Mouse (Mus musculus): ENCODE measurements around the gene 4933427D14Rik. TPM values are rescaled to one million over a fixed set of nuclear protein-coding genes. Genes with fewer than 3 reads are reported as not detected.

Gene 4933427D14Rik
- polyA plus RNA-seq, 1 experiment from 2014 or later: 6.9 TPM

GRCm38 (mm10) chr11:72123531-72123930, 83.7 kb downstream of the 4933427D14Rik start:
- ATAC-seq (replicated peaks; ENCODE audit: low FRiP score) (no peak), DNase-seq (ENCODE audit: low spot score) (no peak)
- no peak overlapping the region for H3K9ac ChIP-seq (ENCODE audit: low read depth, low read length)
- no peaks in the 10 kb centered on the region for H3K27me3 ChIP-seq (replicated peaks; ENCODE audit: control insufficient read depth, insufficient read depth, low read length)
- no peaks in the 10 kb centered on the region for H3K36me3 ChIP-seq (ENCODE audit: control insufficient read depth, insufficient read depth, low read length)
- H3K27ac ChIP-seq (ENCODE audit: low read depth, low read length): no peak overlapping the region
- no peaks in the 10 kb centered on the region for H3K4me1 ChIP-seq (replicated peaks; ENCODE audit: control insufficient read depth, insufficient read depth, low read length)
- 77% methylated on average over 4 of the region's 4 CpGs for WGBS
- H3K4me2 ChIP-seq: no peak overlapping the region
- H3K9me3 ChIP-seq (ENCODE audit: control insufficient read depth, low read length): no peaks in the 10 kb centered on the region
- no peak overlapping the region for H3K4me3 ChIP-seq (ENCODE audit: low read depth, low read length)

- Histone ChIP-seq H3K4me1 (replicated peaks; ENCODE audit: control insufficient read depth, insufficient read depth, low read length) (no peaks in the 10 kb centered on the region), H3K4me3 (ENCODE audit: low read depth, low read length) (no peak overlapping the region), H3K36me3 (ENCODE audit: control insufficient read depth, insufficient read depth, low read length) (no peaks in the 10 kb centered on the region), H3K9ac (ENCODE audit: low read depth, low read length) (no peak overlapping the region), H3K27ac (ENCODE audit: low read depth, low read length) (no peak overlapping the region), H3K4me2 (no peak overlapping the region), H3K27me3 (replicated peaks; ENCODE audit: control insufficient read depth, insufficient read depth, low read length) (no peaks in the 10 kb centered on the region), H3K9me3 (ENCODE audit: control insufficient read depth, low read length) (no peaks in the 10 kb centered on the region)
- DNase-seq (ENCODE audit: low spot score) (no peak), ATAC-seq (replicated peaks; ENCODE audit: low FRiP score) (no peak)
- 85% methylated on average over 6 of the region's 6 CpGs for WGBS
Observed at GRCm38 (mm10) chr11:72120354-72120753, 86.9 kb downstream of the 4933427D14Rik start.

- DNase-seq (ENCODE audit: low spot score): no peak
- H3K4me2 ChIP-seq: no peak overlapping the region
- H3K9ac ChIP-seq (ENCODE audit: low read depth, low read length): no peak overlapping the region
- no peak for ATAC-seq (replicated peaks; ENCODE audit: low FRiP score)
- H3K4me3 ChIP-seq (ENCODE audit: low read depth, low read length): no peak overlapping the region
- no peaks in the 10 kb centered on the region for H3K4me1 ChIP-seq (replicated peaks; ENCODE audit: control insufficient read depth, insufficient read depth, low read length)
- H3K27ac ChIP-seq (ENCODE audit: low read depth, low read length): no peak overlapping the region
- WGBS: 77% methylated on average over 3 of the region's 3 CpGs
- H3K27me3 ChIP-seq (replicated peaks; ENCODE audit: control insufficient read depth, insufficient read depth, low read length): no peaks in the 10 kb centered on the region
- no peaks in the 10 kb centered on the region for H3K36me3 ChIP-seq (ENCODE audit: control insufficient read depth, insufficient read depth, low read length)
- no peaks in the 10 kb centered on the region for H3K9me3 ChIP-seq (ENCODE audit: control insufficient read depth, low read length)
Observed at GRCm38 (mm10) chr11:72118630-72119029, 88.6 kb downstream of the 4933427D14Rik start.

- Histone ChIP-seq H3K4me3 (ENCODE audit: low read depth, low read length) (no peak overlapping the region), H3K27me3 (replicated peaks; ENCODE audit: control insufficient read depth, insufficient read depth, low read length) (no peaks in the 10 kb centered on the region), H3K27ac (ENCODE audit: low read depth, low read length) (no peak overlapping the region), H3K36me3 (ENCODE audit: control insufficient read depth, insufficient read depth, low read length) (no peaks in the 10 kb centered on the region), H3K9me3 (ENCODE audit: control insufficient read depth, low read length) (no peaks in the 10 kb centered on the region), H3K4me1 (replicated peaks; ENCODE audit: control insufficient read depth, insufficient read depth, low read length) (no peaks in the 10 kb centered on the region), H3K9ac (ENCODE audit: low read depth, low read length) (no peak overlapping the region), H3K4me2 (no peak overlapping the region)
- DNase-seq (ENCODE audit: low spot score) (no peak), ATAC-seq (replicated peaks; ENCODE audit: low FRiP score) (no peak)
- WGBS: 50% methylated on average over 4 of the region's 4 CpGs
Observed at GRCm38 (mm10) chr11:72113296-72113695, 94.0 kb downstream of the 4933427D14Rik start.

- no peaks in the 10 kb centered on the region for H3K4me1 ChIP-seq (replicated peaks; ENCODE audit: control insufficient read depth, insufficient read depth, low read length)
- WGBS: 55% methylated on average over 3 of the region's 3 CpGs
Observed at GRCm38 (mm10) chr11:72110726-72111125, 96.5 kb downstream of the 4933427D14Rik start.

GRCm38 (mm10) chr11:72104223-72104622, 103.0 kb downstream of the 4933427D14Rik start:
- no peak overlapping the region for H3K9ac ChIP-seq (ENCODE audit: low read depth, low read length)
- WGBS: 75% methylated on average over 8 of the region's 8 CpGs

More at GRCm38 (mm10) chr11:72110726-72111125, 96.5 kb downstream of the 4933427D14Rik start:
- DNase-seq (ENCODE audit: low spot score) (no peak), ATAC-seq (replicated peaks; ENCODE audit: low FRiP score) (no peak)
- Histone ChIP-seq H3K36me3 (ENCODE audit: control insufficient read depth, insufficient read depth, low read length) (no peaks in the 10 kb centered on the region), H3K9me3 (ENCODE audit: control insufficient read depth, low read length) (no peaks in the 10 kb centered on the region), H3K27ac (ENCODE audit: low read depth, low read length) (no peak overlapping the region), H3K4me3 (ENCODE audit: low read depth, low read length) (no peak overlapping the region), H3K4me2 (no peak overlapping the region), H3K9ac (ENCODE audit: low read depth, low read length) (no peak overlapping the region), H3K27me3 (replicated peaks; ENCODE audit: control insufficient read depth, insufficient read depth, low read length) (no peaks in the 10 kb centered on the region)

More at GRCm38 (mm10) chr11:72104223-72104622, 103.0 kb downstream of the 4933427D14Rik start:
- Histone ChIP-seq H3K27me3 (replicated peaks; ENCODE audit: control insufficient read depth, insufficient read depth, low read length) (no peaks in the 10 kb centered on the region), H3K36me3 (ENCODE audit: control insufficient read depth, insufficient read depth, low read length) (no peaks in the 10 kb centered on the region), H3K4me3 (ENCODE audit: low read depth, low read length) (no peak overlapping the region), H3K9me3 (ENCODE audit: control insufficient read depth, low read length) (no peaks in the 10 kb centered on the region), H3K27ac (ENCODE audit: low read depth, low read length) (no peak overlapping the region), H3K4me1 (replicated peaks; ENCODE audit: control insufficient read depth, insufficient read depth, low read length) (no peaks in the 10 kb centered on the region), H3K4me2 (no peak overlapping the region)
- ATAC-seq (replicated peaks; ENCODE audit: low FRiP score): no peak
- no peak for DNase-seq (ENCODE audit: low spot score)

Other genes with a start within 250 kb of the 4933427D14Rik start
- 0.16 and 0.25 TPM in 2 replicates for gene Aipl1, start 169.9 kb downstream of the 4933427D14Rik start, polyA plus RNA-seq (2014; fragmentation: Nextera tagmentation; extraction: Ambion mirVana)
- 74.9 and 78.5 TPM in 2 replicates for gene Pimreg, start 165.4 kb downstream of the 4933427D14Rik start, polyA plus RNA-seq (2014; fragmentation: Nextera tagmentation; extraction: Ambion mirVana)
- gene Pitpnm3, start 71.7 kb downstream of the 4933427D14Rik start, polyA plus RNA-seq (2014; fragmentation: Nextera tagmentation; extraction: Ambion mirVana): 0.08 and 0.31 TPM in 2 replicates
- gene Gm43951, start 619 bp downstream of the 4933427D14Rik start, polyA plus RNA-seq (2014; fragmentation: Nextera tagmentation; extraction: Ambion mirVana): not detected in 2 replicates
- 144 and 153 TPM in 2 replicates for gene Txndc17, start 88 bp upstream of the 4933427D14Rik start, polyA plus RNA-seq (2014; fragmentation: Nextera tagmentation; extraction: Ambion mirVana)
- 27.5 and 29.8 TPM in 2 replicates for gene Med31, start 8.1 kb upstream of the 4933427D14Rik start, polyA plus RNA-seq (2014; fragmentation: Nextera tagmentation; extraction: Ambion mirVana)
- gene Slc13a5, start 59.8 kb upstream of the 4933427D14Rik start, polyA plus RNA-seq (2014; fragmentation: Nextera tagmentation; extraction: Ambion mirVana): not detected in 2 replicates
- 2.7 and 2.8 TPM in 2 replicates for gene Xaf1, start 94.2 kb upstream of the 4933427D14Rik start, polyA plus RNA-seq (2014; fragmentation: Nextera tagmentation; extraction: Ambion mirVana)
- gene Fbxo39, start 107.0 kb upstream of the 4933427D14Rik start, polyA plus RNA-seq (2014; fragmentation: Nextera tagmentation; extraction: Ambion mirVana): not detected in 2 replicates
- gene Tekt1, start 155.0 kb upstream of the 4933427D14Rik start, polyA plus RNA-seq (2014; fragmentation: Nextera tagmentation; extraction: Ambion mirVana): 1.1 and 1.3 TPM in 2 replicates
- gene Smtnl2, start 204.3 kb upstream of the 4933427D14Rik start, polyA plus RNA-seq (2014; fragmentation: Nextera tagmentation; extraction: Ambion mirVana): 22.9 and 24.8 TPM in 2 replicates
- not detected in 2 replicates for gene Ggt6, start 228.1 kb upstream of the 4933427D14Rik start, polyA plus RNA-seq (2014; fragmentation: Nextera tagmentation; extraction: Ambion mirVana)
- gene Mybbp1a, start 233.9 kb upstream of the 4933427D14Rik start, polyA plus RNA-seq (2014; fragmentation: Nextera tagmentation; extraction: Ambion mirVana): 263 and 272 TPM in 2 replicates